Mouse (Mus musculus): Measurements from ENCODE around the gene Arhgap10. TPM values are rescaled to one million over a fixed set of nuclear protein-coding genes. Genes with fewer than 3 reads are reported as not detected.
A peak's percentile ranks its signal among the peaks of the same experiment; 100 is the strongest.

Gene Arhgap10
- polyA plus RNA-seq, 1 experiment from 2014 or later: 7.0 TPM

DNA sequence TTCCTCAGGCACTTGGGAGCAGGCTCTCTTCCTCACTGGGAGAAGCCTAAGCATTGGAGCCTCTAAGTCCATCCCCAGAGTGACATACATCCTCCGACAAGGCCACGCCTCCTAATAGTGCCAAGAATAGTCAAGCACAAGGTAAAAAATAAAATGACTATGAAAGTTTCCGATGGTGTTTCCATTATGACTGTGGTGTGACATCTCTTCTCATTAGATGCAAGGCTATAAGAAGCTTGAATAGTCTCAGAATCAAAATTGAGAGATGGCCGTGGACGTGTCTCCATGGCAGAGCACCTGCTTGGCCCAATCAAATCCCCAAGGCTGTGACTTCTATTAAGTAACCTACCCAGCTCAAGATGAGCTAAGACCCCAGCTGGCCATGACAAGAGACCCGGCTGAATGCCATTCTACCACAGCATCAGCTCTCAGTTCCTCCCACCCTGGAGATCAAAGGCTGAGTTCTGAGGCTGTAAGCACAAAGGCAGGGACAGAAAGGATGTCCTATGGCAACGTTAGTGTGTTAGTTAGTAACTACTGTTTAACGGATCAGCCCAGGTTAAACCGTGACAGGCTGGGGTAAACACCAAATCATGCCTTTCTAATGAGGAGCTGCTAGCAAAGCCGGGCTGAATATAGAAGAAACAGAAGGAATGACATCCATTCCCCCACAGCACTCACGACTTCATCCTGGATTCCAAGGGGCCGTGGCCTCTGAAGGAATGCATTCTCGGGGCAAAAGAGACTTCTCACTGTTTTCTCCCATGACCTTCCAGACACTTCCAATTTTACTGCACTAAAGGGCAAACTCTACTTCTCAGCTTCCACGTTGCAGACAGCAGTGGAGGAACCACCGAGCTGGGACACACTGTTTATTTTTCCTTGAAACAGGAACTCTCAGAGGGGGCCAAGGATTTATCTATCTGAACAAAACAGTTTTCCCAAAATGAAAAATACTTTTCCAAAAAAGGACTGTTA is 81.5 kb downstream of the Arhgap10 start:
- H3K27me3 ChIP-seq (ENCODE audit: control insufficient read depth, insufficient read depth, low read depth, low read length): no peaks in the 10 kb centered on the region
- H3K4me1 ChIP-seq (ENCODE audit: control insufficient read depth, low read depth, low read length): peaks cover 7% of the 10 kb centered on the region
- no peak for ATAC-seq (ENCODE audit: low read depth)
- no peaks in the 10 kb centered on the region for H3K36me3 ChIP-seq (ENCODE audit: control insufficient read depth, insufficient read depth)
- peak overlapping the region; percentile 1; the same call in 1 of the 2 replicates for H3K27ac ChIP-seq (ENCODE audit: low read length)
- no peak overlapping the region for H3K4me3 ChIP-seq (ENCODE audit: low read depth, low read length)
- WGBS (ENCODE audit: insufficient replicate concordance): 59% methylated on average over 15 of the region's 15 CpGs
- H3K4me2 ChIP-seq (ENCODE audit: low read depth, low read length): no peak overlapping the region
- no peak overlapping the region for H3K9ac ChIP-seq (ENCODE audit: low read depth, low read length)
- no peaks in the 10 kb centered on the region for H3K9me3 ChIP-seq (replicated peaks; ENCODE audit: control insufficient read depth, low read length)

DNA sequence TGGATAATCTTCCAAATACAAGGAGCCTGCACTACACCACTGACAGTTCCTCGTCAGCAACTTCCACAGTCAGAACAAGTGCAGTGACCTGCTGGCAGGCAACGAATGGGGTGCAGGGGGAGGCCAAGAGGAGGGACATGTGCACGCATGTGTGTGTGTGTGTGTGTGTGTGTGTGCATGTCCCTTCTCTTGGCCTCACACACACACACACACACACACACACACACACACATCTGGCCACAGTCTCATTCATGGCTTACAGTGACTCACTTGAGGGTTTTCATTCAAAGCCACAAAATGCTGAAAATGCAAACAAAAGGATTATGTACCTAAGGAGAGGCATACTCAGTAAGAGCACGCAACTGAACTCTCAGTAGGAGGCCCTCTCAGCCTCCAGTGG is 84.5 kb downstream of the Arhgap10 start:
- Histone ChIP-seq H3K9ac (ENCODE audit: low read depth, low read length) (no peak overlapping the region), H3K4me2 (ENCODE audit: low read depth, low read length) (no peak overlapping the region), H3K9me3 (replicated peaks; ENCODE audit: control insufficient read depth, low read length) (no peaks in the 10 kb centered on the region), H3K27me3 (ENCODE audit: control insufficient read depth, insufficient read depth, low read depth, low read length) (no peaks in the 10 kb centered on the region), H3K4me1 (ENCODE audit: control insufficient read depth, low read depth, low read length) (peaks cover 3% of the 10 kb centered on the region), H3K36me3 (ENCODE audit: control insufficient read depth, insufficient read depth) (no peaks in the 10 kb centered on the region), H3K27ac (ENCODE audit: low read length) (no peak overlapping the region), H3K4me3 (ENCODE audit: low read depth, low read length) (no peak overlapping the region)
- ATAC-seq (ENCODE audit: low read depth): no peak
- 52% methylated on average over 4 of the region's 4 CpGs for WGBS (ENCODE audit: insufficient replicate concordance)

GRCm38 (mm10) chr8:77432726-77433125 is 85.0 kb downstream of the Arhgap10 start:
- H3K27me3 ChIP-seq (ENCODE audit: control insufficient read depth, insufficient read depth, low read depth, low read length): no peaks in the 10 kb centered on the region
- no peaks in the 10 kb centered on the region; the same call in 1 of the 2 replicates for H3K4me1 ChIP-seq (ENCODE audit: control insufficient read depth, low read depth, low read length)
- H3K4me3 ChIP-seq (ENCODE audit: low read depth, low read length): no peak overlapping the region
- H3K9ac ChIP-seq (ENCODE audit: low read depth, low read length): no peak overlapping the region
- H3K27ac ChIP-seq (ENCODE audit: low read length): no peak overlapping the region
- 72% methylated on average over 10 of the region's 10 CpGs for WGBS (ENCODE audit: insufficient replicate concordance)
- H3K36me3 ChIP-seq (ENCODE audit: control insufficient read depth, insufficient read depth): no peaks in the 10 kb centered on the region
- no peaks in the 10 kb centered on the region for H3K9me3 ChIP-seq (replicated peaks; ENCODE audit: control insufficient read depth, low read length)
- H3K4me2 ChIP-seq (ENCODE audit: low read depth, low read length): no peak overlapping the region
- ATAC-seq (ENCODE audit: low read depth): no peak

DNA sequence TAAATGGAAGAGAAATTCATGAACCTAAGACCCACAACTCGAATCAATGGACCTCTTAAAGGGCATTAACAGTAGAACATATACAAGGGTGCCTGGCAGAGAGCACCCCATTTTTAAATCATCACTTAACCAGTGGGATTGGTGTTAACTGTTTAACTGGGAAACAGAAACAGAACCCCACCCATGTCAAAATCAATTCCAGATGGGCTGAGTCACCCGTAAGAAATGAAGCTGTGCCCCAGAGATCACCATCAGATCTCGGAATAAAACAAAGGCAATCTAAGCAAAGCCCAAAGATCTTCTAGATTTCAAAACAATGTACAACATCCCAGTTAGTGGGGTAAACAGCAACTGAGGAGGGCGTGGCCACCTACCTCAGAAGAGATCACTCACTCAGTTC is 89.3 kb downstream of the Arhgap10 start:
- WGBS (ENCODE audit: insufficient replicate concordance): 54% methylated on average over 4 of the region's 4 CpGs
- ATAC-seq (ENCODE audit: low read depth): no peak
- H3K9ac ChIP-seq (ENCODE audit: low read depth, low read length): no peak overlapping the region
- no peaks in the 10 kb centered on the region for H3K27me3 ChIP-seq (ENCODE audit: control insufficient read depth, insufficient read depth, low read depth, low read length)
- peaks cover 4% of the 10 kb centered on the region for H3K4me1 ChIP-seq (ENCODE audit: control insufficient read depth, low read depth, low read length)
- no peaks in the 10 kb centered on the region for H3K9me3 ChIP-seq (replicated peaks; ENCODE audit: control insufficient read depth, low read length)
- no peak overlapping the region for H3K4me2 ChIP-seq (ENCODE audit: low read depth, low read length)
- no peaks in the 10 kb centered on the region for H3K36me3 ChIP-seq (ENCODE audit: control insufficient read depth, insufficient read depth)
- no peak overlapping the region for H3K4me3 ChIP-seq (ENCODE audit: low read depth, low read length)
- H3K27ac ChIP-seq (ENCODE audit: low read length): no peak overlapping the region

DNA sequence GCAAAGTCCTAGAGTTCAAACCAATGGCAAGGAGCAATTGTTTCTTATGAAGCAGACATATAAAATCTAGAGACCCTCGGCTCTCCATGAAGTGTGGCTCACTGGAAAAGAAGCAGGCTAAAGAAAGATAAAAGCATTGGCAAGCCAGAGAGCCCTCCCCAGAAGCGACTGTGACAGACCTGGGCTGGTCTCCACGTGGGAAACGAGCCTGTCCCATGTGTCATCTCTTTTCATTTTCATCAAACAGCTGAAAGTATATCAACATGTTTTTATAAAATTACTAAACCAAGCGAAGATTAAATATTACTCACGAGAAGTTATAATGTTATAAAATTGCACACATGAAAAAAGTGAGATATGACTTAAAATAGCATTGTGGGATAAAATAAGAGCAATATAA is 89.7 kb downstream of the Arhgap10 start:
- Histone ChIP-seq H3K4me1 (ENCODE audit: control insufficient read depth, low read depth, low read length) (peaks cover 8% of the 10 kb centered on the region), H3K4me2 (ENCODE audit: low read depth, low read length) (no peak overlapping the region), H3K36me3 (ENCODE audit: control insufficient read depth, insufficient read depth) (no peaks in the 10 kb centered on the region), H3K9ac (ENCODE audit: low read depth, low read length) (no peak overlapping the region), H3K9me3 (replicated peaks; ENCODE audit: control insufficient read depth, low read length) (no peaks in the 10 kb centered on the region), H3K27ac (ENCODE audit: low read length) (no peak overlapping the region), H3K27me3 (ENCODE audit: control insufficient read depth, insufficient read depth, low read depth, low read length) (no peaks in the 10 kb centered on the region), H3K4me3 (ENCODE audit: low read depth, low read length) (no peak overlapping the region)
- 57% methylated on average over 6 of the region's 6 CpGs for WGBS (ENCODE audit: insufficient replicate concordance)
- ATAC-seq (ENCODE audit: low read depth): no peak

DNA sequence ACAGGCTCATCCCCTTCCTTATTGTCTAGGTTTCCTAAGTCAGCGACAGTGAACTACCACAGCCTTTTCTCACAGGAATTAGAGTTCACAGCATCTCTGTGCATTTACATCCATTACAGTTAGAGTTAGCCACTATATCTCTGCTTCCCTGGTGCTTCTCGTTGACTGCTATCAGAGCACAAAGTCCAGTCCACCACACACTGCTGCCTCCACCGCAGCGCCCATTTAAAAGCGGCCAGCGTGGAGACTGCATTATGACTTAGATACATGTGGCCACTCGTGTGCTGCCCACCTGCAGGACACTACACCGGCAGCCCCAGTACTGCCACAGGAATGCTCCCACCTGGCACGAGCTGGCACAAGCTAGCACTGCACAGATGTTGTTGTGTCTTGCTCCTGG is 90.3 kb downstream of the Arhgap10 start:
- Histone ChIP-seq H3K9ac (ENCODE audit: low read depth, low read length) (no peak overlapping the region), H3K9me3 (replicated peaks; ENCODE audit: control insufficient read depth, low read length) (no peaks in the 10 kb centered on the region), H3K4me3 (ENCODE audit: low read depth, low read length) (no peak overlapping the region), H3K27me3 (ENCODE audit: control insufficient read depth, insufficient read depth, low read depth, low read length) (no peaks in the 10 kb centered on the region), H3K27ac (ENCODE audit: low read length) (peak overlapping the region; percentile 39; the same call in 1 of the 2 replicates), H3K4me2 (ENCODE audit: low read depth, low read length) (peak overlapping the region; percentile 28), H3K36me3 (ENCODE audit: control insufficient read depth, insufficient read depth) (no peaks in the 10 kb centered on the region), H3K4me1 (ENCODE audit: control insufficient read depth, low read depth, low read length) (peaks cover 13% of the 10 kb centered on the region)
- ATAC-seq (ENCODE audit: low read depth): no peak
- WGBS (ENCODE audit: insufficient replicate concordance): 71% methylated on average over 9 of the region's 9 CpGs

DNA sequence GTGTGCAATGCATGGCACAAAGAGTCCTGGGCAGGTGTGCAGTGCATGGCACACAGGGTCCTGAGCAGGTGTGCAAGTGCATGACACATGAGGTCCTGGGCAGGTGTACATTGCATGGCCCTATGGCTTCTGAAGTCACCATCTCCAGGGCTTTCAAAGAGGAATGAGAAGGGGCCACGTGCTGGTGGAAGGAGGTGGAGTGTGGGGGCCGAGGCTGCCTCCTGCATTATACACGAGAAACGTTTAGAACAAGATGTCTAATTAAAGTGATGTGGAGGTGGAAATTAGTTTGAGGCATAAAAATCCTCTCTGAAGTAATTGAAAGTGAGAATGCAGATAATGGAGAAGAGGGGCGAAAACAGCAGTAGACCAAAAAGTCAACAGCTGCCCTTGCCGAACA is 93.9 kb downstream of the Arhgap10 start:
- no peak overlapping the region for H3K4me3 ChIP-seq (ENCODE audit: low read depth, low read length)
- H3K9me3 ChIP-seq (replicated peaks; ENCODE audit: control insufficient read depth, low read length): no peaks in the 10 kb centered on the region
- no peak overlapping the region for H3K4me2 ChIP-seq (ENCODE audit: low read depth, low read length)
- H3K9ac ChIP-seq (ENCODE audit: low read depth, low read length): no peak overlapping the region
- no peaks in the 10 kb centered on the region for H3K27me3 ChIP-seq (ENCODE audit: control insufficient read depth, insufficient read depth, low read depth, low read length)
- peaks cover 13% of the 10 kb centered on the region for H3K4me1 ChIP-seq (ENCODE audit: control insufficient read depth, low read depth, low read length)
- no peak for ATAC-seq (ENCODE audit: low read depth)
- WGBS (ENCODE audit: insufficient replicate concordance): 62% methylated on average over 6 of the region's 6 CpGs
- no peaks in the 10 kb centered on the region for H3K36me3 ChIP-seq (ENCODE audit: control insufficient read depth, insufficient read depth)
- no peak overlapping the region for H3K27ac ChIP-seq (ENCODE audit: low read length)

GRCm38 (mm10) chr8:77422632-77423252 is 95.0 kb downstream of the Arhgap10 start:
- Histone ChIP-seq H3K4me2 (ENCODE audit: low read depth, low read length) (peak overlapping the region; percentile 46), H3K4me3 (ENCODE audit: low read depth, low read length) (peak overlapping the region; percentile 39), H3K9ac (ENCODE audit: low read depth, low read length) (peak overlapping the region; percentile 42; the same call in 1 of the 2 replicates), H3K27me3 (ENCODE audit: control insufficient read depth, insufficient read depth, low read depth, low read length) (no peaks in the 10 kb centered on the region), H3K9me3 (replicated peaks; ENCODE audit: control insufficient read depth, low read length) (no peaks in the 10 kb centered on the region), H3K36me3 (ENCODE audit: control insufficient read depth, insufficient read depth) (no peaks in the 10 kb centered on the region), H3K4me1 (ENCODE audit: control insufficient read depth, low read depth, low read length) (peaks cover 13% of the 10 kb centered on the region), H3K27ac (ENCODE audit: low read length) (peak overlapping the region; percentile 79)
- peak; percentile 81 for ATAC-seq (ENCODE audit: low read depth)
- 11% methylated on average over 15 of the region's 15 CpGs for WGBS (ENCODE audit: insufficient replicate concordance)

- Histone ChIP-seq H3K36me3 (ENCODE audit: control insufficient read depth, insufficient read depth) (no peaks in the 10 kb centered on the region), H3K9ac (ENCODE audit: low read depth, low read length) (no peak overlapping the region), H3K4me3 (ENCODE audit: low read depth, low read length) (no peak overlapping the region), H3K4me2 (ENCODE audit: low read depth, low read length) (no peak overlapping the region), H3K27ac (ENCODE audit: low read length) (no peak overlapping the region), H3K9me3 (replicated peaks; ENCODE audit: control insufficient read depth, low read length) (no peaks in the 10 kb centered on the region), H3K27me3 (ENCODE audit: control insufficient read depth, insufficient read depth, low read depth, low read length) (no peaks in the 10 kb centered on the region), H3K4me1 (ENCODE audit: control insufficient read depth, low read depth, low read length) (peaks cover 13% of the 10 kb centered on the region)
- WGBS (ENCODE audit: insufficient replicate concordance): 81% methylated on average over 13 of the region's 13 CpGs
- ATAC-seq (ENCODE audit: low read depth): no peak
Observed at GRCm38 (mm10) chr8:77421596-77421995, 96.2 kb downstream of the Arhgap10 start.

Measured in liver, embryonic 16.5 days (tissue).